Mouse (Mus musculus): ENCODE measurements around the gene Sart1.

- no peak for TF ChIP-seq GABPA (IDR thresholded peaks at IDR 0.05; ENCODE audit: insufficient replicate concordance, low read depth, low read length)
- TF ChIP-seq RCOR1 (conservative IDR thresholded peaks at IDR 0.05; ENCODE audit: low read depth, low read length) = no peak
- no peak for TF ChIP-seq KAT2A (IDR thresholded peaks at IDR 0.05; ENCODE audit: insufficient replicate concordance, low read length)
- TF ChIP-seq EP300 (IDR thresholded peaks at IDR 0.05; ENCODE audit: low read length) = no peak
- no peak for TF ChIP-seq ETS1 (conservative IDR thresholded peaks at IDR 0.05; ENCODE audit: low read depth, low read length)
- TF ChIP-seq MAX (IDR thresholded peaks at IDR 0.05; ENCODE audit: low read length) = no peak
- no peak for TF ChIP-seq CHD2 (IDR thresholded peaks at IDR 0.05; ENCODE audit: low read length)
- no peak for TF ChIP-seq CTCF (conservative IDR thresholded peaks at IDR 0.05 in 1 of 2, IDR thresholded peaks at IDR 0.05 in 1 of 2; ENCODE audit: low read depth in 2 of 2, low read length in 2 of 2)
These were observed 45.4 kb upstream of the Sart1 start for GRCm38 (mm10) chr19:5433951-5434350.
